Mouse (Mus musculus) C2C12 (cell line): Measurements from ENCODE around the gene Sh3bp4.

Source experiments
- CTCF ChIP-seq: IDR thresholded peaks from one replicate; pipeline ENCODE4 v1.5.1; 2011; ENCODE audit not compliant: control insufficient read depth, insufficient read depth, insufficient read length
- MAX ChIP-seq: IDR thresholded peaks from one replicate; pipeline ENCODE4 v1.6.1; 2011; ENCODE audit warnings: mild to moderate bottlenecking, control low read depth

DNA sequence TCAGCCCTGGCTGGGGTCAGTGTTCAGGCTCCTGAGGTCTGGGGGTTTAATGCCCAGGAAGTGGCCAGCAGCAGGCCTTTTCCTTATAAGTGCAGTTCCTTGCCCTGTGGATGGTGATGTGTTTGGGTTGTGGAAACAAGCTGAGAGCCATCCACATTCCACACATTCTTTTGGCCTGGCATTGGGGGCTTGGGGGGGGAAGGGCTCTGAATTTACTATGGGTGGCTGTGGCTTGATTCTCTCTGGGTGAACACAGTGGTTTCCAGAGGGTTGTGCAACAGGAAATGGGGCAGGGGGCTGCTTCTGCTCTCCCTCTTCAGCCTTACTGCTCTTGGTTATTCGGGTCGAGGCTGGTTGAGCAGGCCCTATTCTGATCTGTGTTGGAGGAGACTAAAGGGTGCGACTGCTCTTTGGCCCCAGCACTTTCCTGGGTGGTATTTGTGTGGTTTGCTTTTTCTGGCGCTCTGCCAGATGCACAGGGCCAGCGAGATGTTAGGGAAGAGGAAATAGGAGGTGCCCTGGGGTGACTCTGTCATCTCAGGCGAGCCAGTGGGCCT lies 38.2 kb downstream of the Sh3bp4 start:
- no peak for TF ChIP-seq CTCF
- TF ChIP-seq MAX, result no peak
